Mouse (Mus musculus): ENCODE measurements around the gene Hpd.
A peak's percentile ranks its signal among the peaks of the same experiment; 100 is the strongest.

Gene Hpd

DNA sequence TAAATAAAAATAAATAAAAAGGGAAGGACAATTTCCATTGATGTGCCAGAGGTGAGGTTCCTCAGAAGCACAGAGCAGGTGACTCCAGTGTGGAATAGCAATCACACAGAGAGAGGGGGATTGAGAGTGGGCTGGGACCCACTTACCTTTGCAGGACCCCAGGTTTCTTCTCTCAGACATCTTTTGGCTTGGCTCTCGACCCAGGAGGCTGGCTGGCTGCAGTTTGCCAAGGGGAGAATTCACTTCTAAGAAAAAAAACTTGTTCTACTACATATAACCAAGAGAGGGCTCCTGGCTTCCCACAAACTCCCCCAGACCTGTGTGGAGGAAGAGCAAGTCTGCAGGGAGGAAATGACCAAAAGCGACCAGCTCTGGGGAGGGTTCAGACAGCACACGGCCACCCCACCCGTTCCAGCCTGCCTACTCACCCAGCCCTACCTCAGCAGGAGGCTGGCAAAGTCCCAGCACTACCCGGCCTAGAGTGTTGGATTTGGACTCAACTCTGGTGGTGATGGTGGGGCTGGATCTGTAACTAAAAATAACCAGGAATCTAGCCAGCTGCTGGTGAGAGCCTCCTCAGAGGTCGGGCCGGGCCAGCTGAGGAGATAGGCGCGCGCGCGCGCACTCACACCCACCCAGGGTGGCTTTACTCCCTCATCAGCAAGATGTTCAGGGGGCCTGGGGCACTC, 48.2 kb downstream of the Hpd start:
- peak; percentile 54 for DNase-seq

- no peak for DNase-seq
Measured at GRCm38 (mm10) chr5:123133784-123134143, 48.8 kb downstream of the Hpd start.

DNA sequence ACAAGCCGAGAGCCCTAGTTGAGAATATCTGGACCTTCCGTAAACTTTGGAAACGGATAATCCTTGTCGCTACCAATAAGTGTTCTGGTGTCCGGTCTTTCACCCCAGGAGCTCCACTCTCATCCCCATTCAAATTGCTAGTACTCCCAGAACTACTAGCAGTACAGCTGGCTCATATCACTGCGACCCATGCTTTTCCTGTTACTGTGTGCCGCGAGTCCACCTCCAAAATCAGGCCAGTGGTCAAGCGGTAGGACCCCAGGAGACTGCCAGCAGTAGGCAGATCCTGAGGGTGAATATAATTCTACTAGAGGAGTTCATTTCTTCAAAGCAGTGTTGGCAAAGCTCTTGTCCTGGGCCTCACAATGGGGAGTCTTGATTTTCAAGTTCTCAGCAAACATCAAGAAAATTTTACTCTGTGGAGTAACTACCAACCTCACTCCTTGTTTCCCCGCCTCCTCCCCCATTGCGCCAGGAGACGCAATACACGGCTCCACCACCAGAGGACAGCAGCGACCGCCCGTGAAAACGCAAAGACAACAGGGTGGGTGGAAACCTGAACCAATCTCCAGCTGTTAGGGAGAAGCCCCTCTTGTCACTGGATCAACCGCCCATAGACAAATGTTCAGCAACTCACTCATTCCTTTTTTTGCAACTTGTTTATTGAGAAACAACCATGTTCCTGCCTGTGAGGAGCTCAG, 49.3 kb downstream of the Hpd start:
- peak; percentile 89 for DNase-seq

DNA sequence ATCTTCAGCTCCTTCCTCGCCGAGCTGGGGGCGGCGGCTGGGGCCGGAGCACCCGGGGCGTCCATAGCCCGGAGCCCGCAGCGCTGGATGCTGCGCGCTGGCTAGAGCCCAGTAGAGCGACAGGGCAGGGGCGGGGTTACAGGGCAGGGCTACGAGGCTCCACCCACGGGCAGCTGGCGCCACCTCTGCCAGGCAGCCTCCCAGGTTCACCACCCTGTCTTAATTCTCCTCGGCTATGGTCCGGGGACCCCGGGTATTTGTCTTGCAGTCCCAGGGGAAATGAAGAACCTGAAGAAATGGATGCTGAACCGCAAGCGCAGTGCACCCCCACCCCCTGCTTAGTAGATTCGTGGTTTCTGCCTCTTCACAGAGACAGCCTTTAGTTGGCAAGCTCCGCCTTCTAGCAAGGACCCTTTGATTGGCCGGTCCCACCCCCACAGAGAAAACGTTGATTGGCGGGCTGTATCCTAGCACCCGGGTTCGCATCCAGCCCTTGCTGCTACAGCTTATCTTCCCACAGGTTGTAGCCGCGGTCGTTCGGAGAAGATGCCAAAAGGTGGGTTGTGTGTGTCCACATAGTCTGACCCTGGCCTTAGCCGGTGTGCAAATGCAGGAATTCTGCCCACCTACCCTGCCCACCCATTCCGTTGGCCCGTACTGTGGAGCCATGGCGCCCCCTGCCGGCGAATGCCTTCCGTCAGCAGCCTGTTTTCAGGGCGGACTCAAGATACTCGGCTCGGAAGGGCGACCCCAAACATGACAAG, 50.0 kb downstream of the Hpd start, which contains the start of gene Rhof:
Rhof (minus strand) TSS at position 385 of the 764 bp plus-strand sequence.
- DNase-seq = peak; percentile 90

DNA sequence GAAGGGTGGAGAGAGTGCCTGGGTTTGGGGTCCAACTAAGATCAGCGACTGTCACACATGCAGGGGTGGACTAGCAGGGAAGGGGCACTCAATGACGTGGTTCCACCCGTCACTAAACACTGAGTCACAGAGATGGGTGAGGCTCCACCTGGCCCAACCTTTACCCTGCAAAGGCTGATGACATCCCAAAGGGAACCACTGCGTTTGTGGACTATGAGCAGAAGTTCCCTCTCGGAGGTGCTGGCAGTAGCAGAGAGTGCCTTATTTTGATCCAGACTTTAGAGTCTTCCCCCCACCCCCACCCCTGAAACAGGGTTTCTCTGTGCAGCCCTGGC, 51.7 kb downstream of the Hpd start:
- DNase-seq = no peak

GRCm38 (mm10) chr5:123130030-123130813, 52.3 kb downstream of the Hpd start:
- no peak for DNase-seq

DNA sequence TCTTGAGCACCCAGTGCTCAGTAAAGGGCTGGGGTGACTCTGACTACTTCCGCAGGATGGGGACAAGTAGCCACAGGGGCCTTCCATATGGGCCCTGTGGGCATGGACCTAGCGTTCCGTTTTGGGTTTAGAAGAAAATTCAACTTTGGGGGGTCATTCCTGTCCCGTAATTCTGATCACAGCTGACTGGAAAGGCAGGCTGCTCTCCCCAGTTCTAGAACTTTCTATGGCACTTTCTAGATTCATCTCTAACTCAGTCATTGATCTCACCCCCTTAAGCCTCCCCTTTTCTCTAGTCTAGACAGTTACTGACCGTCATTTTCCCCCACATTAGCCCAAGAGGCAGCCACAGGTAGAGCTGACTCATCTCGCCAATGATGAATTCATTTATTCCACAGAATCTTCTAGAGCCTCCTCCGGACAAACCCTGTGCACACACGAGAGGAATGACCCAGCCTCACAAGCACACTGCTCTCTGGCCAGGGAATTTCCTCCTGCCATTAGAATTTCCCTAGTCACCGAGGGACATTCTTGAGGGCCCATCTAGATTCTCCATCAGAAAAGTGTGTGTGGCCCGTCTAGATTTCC, 53.3 kb downstream of the Hpd start:
- DNase-seq = no peak

DNA sequence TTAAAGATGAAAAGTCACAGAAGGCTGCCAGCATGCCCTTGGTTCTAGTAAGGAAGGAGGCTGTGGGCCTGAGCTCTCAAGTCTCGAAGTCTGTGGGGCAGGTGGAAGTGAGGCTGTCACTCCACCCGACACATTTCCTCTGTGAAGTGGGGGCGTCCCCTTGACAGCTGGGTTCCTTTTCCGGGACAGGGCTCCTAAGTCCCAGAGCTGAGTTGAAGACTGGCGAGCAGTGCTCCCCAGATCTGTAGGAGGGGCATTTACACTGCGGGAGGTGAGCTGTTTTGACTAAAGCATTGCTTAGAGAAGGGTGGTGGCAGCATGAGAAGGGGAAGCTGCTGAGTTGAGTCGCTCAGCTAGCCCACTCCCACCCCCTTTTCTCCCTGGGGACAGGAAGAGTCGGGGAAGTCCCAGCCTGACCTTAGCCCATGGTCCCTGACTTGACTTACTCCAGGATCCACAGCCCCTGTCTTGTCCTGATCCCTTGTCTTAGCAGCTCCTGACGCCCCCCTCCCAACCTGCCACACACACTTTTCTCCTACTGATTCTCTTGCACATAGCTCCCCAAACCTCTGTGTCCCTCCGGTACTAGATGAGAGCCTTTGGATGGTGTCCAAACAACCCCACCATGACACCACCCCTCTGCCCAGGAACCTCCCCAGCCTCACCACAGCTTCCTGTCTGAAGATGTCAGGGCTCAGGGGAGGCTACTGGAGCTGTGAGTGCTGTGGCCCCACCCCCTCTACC, 53.9 kb downstream of the Hpd start:
- no peak for DNase-seq

GRCm38 (mm10) chr5:123127031-123127430, 55.5 kb downstream of the Hpd start:
- DNase-seq = no peak

DNA sequence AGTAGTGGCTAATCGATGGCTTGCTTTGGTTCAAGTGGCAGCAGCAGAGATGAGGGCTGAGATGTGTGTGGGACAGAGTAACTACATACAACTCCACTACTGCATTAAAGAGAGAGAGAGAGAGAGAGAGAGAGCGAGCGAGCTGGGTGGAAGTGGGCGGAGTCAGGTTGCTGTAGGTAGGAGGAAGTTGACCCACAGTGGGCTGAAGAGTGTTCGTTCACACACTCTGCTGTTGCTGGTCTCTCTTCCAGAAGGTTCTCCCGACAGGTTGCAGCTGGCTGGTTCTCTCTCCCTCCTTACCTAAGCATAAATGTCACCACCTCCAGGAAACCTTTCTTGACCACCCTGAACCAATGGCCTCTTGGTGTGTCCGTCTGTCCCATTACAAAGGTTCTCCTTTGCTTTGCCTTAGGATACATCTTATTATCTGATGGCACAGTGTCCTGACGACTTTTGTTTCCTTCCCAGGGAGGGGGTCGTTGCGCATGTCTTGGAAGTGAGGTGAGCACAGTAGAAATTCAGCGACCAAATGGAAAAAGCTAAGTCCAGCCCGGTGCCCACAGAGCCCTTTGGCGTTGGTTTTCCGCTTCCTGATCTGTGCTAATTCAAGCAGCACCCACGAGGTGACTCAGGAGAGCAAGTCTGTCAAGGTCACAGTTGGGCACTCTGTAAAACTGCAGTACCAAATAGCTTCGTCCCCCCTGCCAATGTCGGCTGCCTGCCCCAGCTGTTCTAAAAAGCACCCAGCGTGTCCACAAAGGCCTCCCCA, 56.7 kb downstream of the Hpd start:
- no peak for DNase-seq

DNA sequence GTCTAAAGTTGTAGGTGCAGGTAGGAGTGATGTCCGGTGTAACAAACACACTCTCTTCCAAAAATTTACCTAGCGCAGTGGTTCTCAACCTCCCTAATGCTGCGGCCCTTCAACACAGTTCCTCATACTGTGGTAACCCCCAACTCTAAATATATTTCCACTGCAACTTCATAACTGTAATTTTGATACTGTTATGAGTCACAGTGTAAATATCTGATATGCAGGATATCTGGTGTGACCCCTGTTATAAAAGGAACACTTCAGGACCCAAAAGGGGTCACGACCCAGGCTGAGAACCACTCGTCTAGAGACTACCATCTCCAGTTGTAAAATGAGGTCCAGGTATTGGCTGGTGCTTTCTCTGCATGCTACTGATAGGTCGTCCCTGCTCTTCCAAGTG, 57.4 kb downstream of the Hpd start:
- no peak for DNase-seq

DNA sequence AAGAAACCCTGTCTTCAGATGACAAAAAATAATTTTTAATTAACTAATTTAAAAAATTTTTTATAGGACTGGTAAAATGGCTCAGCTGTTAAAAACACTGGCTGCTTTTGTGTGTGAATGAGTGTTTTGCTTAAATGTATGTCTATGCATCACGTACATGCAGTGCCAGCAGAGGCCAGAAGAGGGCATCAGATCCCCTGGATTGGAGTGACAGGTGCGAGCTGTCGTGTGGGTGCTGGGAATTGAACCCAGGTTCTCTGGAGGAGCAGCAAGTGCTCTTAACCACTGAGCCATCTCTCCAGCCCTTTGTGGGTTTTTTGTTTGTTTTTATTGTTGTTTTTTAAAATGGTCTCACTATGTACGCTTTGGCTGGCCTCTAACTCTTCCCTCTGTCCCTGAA, 60.3 kb downstream of the Hpd start:
- DNase-seq = no peak
